Mouse (Mus musculus) kidney, embryonic 15.5 days (tissue): ENCODE results near the gene Itpkb. TPM values are rescaled to one million over a fixed set of nuclear protein-coding genes. Genes with fewer than 3 reads are reported as not detected.

Experiments
- ATAC-seq: fragments of 200-750 bp; cut with Nextera tagmentation; replicated peaks from 2 replicates; pipeline ENCODE4 v1.8.0; 2017; ENCODE audit warnings: moderate TSS enrichment; ENCODE audit not compliant: low FRiP score
- H3K27ac ChIP-seq: fragments of 300-500 bp; sonication (generic); 2 replicates; pipeline ENCODE4 v1.5.1; 2015; ENCODE audit warnings: mild to moderate bottlenecking, inconsistent platforms
- H3K27me3 ChIP-seq: fragments of 300-500 bp; sonication (generic); 2 replicates; pipeline ENCODE4 v1.6.1; 2015; ENCODE audit warnings: inconsistent platforms
- H3K36me3 ChIP-seq: fragments of 300-500 bp; sonication (generic); 2 replicates; pipeline ENCODE4 v1.6.1; 2015; ENCODE audit warnings: inconsistent platforms
- H3K4me1 ChIP-seq: fragments of 300-500 bp; sonication (generic); 2 replicates; pipeline ENCODE4 v1.6.1; 2015; ENCODE audit warnings: inconsistent platforms
- H3K4me2 ChIP-seq: fragments of 300-500 bp; sonication (generic); 2 replicates; pipeline ENCODE4 v1.6.1; 2015; ENCODE audit warnings: moderate library complexity, mild to moderate bottlenecking, inconsistent platforms
- H3K4me3 ChIP-seq: fragments of 300-500 bp; sonication (generic); replicated peaks from 2 replicates; pipeline ENCODE4 v1.5.1; 2015; ENCODE audit warnings: mild to moderate bottlenecking, inconsistent platforms
- H3K9ac ChIP-seq: fragments of 300-500 bp; sonication (generic); 2 replicates; pipeline ENCODE4 v1.6.1; 2015; ENCODE audit warnings: mild to moderate bottlenecking, inconsistent platforms
- H3K9me3 ChIP-seq: fragments of 300-500 bp; sonication (generic); replicated peaks from 2 replicates; pipeline ENCODE4 v1.6.1; 2016; ENCODE audit warnings: inconsistent platforms
- WGBS: fragments of 180-500 bp; shearing (Covaris S2); methylation state at CpG from one replicate; pipeline ENCODE4 v1.1.7; 2015; ENCODE audit warnings: mixed read lengths; 5-methylcytosine and 5-hydroxymethylcytosine counted together
- polyA plus RNA-seq: library from polyadenylated mRNA; unstranded; fragments of >200 nt; fragmentation: Nextera tagmentation; extraction: Ambion mirVana; gene quantifications from 2 replicates; pipeline ENCODE4 v1.2.1, GENCODE M21; 2015

The Itpkb gene
- polyA plus RNA-seq = 8.8 and 9.4 TPM in 2 replicates

GRCm38 (mm10) chr1:180330145-180330706 is at the start of gene Itpkb:
Gene Itpkb, plus strand, starts transcription at chr1:180330485.
- H3K9ac ChIP-seq = peak within 1 kb of the TSS; percentile 85
- ATAC-seq = peak; percentile 66
- H3K27me3 ChIP-seq = no peaks in the 10 kb centered on the region; the same call in 1 of the 2 replicates
- peaks cover 57% of the 10 kb centered on the region for H3K4me1 ChIP-seq
- peaks cover 17% of the 10 kb centered on the region; the same call in 1 of the 2 replicates for H3K36me3 ChIP-seq
- peak within 1 kb of the TSS; percentile 91 for H3K27ac ChIP-seq
- H3K4me3 ChIP-seq = peak within 1 kb of the TSS; percentile 75
- under 1% methylated on average over 19 of the region's 19 CpGs for WGBS
- peak within 1 kb of the TSS; percentile 97 for H3K4me2 ChIP-seq
- no peaks in the 10 kb centered on the region for H3K9me3 ChIP-seq

DNA sequence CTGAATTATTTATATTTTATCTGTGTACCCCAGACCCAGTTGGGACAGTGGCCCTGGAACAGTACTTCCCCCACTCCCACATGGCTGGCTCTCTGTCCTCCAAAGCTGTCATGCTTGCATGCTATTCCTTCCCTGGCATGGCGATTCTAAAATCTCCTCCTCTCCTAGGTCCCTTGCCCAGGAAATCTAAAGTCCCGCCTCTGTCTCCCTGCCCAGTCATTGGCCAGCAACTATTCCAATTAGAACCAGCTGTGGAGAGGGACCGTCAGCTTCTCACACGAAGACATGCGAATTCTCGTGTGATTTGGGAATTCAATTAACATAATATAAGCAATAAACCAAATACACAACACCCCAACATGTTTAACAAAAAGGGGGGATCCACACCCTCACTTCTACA is 47.7 kb upstream of the Itpkb start:
- Histone ChIP-seq H3K9ac (no peak overlapping the region), H3K4me2 (no peak overlapping the region), H3K27ac (no peak overlapping the region), H3K36me3 (no peaks in the 10 kb centered on the region), H3K4me3 (no peak overlapping the region), H3K4me1 (peaks cover 35% of the 10 kb centered on the region), H3K9me3 (no peaks in the 10 kb centered on the region), H3K27me3 (no peaks in the 10 kb centered on the region)
- WGBS = 69% methylated on average over 6 of the region's 6 CpGs
- no peak for ATAC-seq

DNA sequence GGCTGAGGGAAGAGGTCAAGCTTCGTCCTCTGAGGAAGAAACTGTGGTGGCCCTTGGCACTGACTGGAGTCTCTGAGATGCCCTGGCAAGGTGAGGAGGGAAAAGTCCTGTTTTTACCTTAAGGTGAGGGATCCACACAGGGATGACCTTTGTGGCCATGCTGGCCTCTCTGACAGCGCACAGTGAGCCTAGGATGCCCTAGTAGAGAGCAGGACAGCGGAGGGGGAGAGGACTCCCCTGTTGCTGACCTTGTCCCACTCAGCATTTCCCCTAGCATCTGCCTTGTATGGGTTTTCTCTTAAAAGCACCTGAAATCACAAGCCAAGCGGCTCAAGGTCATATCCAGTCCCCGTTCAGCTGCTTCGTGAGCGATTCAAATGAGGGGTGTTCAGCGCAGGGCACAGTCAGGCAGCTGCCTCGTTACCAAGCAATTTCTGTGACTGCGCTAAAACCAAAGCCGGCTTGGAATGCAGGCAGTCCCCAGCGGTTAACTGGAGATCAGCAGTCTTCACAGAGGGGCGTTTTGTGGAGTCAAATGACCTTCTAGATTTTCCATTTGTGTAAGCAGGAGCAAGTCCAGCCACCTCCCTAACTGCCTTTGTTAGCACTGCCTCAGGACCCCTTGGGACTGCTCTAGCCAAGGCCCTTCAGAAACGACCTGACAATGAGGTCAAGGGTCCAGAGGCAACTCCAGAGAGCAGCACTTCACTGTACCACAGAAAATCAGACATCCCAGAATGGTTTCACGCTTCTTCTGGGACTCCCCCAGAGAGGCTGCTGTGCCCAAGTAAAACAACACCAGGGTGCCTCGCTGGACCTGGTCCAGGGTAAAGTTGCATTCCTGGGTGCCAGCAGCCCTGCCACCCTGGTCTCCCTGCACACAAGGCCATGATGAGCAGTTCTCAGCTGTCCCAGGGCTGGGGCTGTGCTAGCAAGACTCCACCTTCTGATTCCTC is 46.2 kb upstream of the Itpkb start:
- Histone ChIP-seq H3K4me3 (no peak overlapping the region), H3K9me3 (no peaks in the 10 kb centered on the region), H3K27me3 (no peaks in the 10 kb centered on the region), H3K4me1 (peaks cover 36% of the 10 kb centered on the region), H3K27ac (peak overlapping the region; percentile 55; the same call in 1 of the 2 replicates), H3K9ac (no peak overlapping the region), H3K4me2 (no peak overlapping the region), H3K36me3 (no peaks in the 10 kb centered on the region)
- peak; percentile 58 for ATAC-seq
- WGBS = 25% methylated on average over 16 of the region's 16 CpGs

DNA sequence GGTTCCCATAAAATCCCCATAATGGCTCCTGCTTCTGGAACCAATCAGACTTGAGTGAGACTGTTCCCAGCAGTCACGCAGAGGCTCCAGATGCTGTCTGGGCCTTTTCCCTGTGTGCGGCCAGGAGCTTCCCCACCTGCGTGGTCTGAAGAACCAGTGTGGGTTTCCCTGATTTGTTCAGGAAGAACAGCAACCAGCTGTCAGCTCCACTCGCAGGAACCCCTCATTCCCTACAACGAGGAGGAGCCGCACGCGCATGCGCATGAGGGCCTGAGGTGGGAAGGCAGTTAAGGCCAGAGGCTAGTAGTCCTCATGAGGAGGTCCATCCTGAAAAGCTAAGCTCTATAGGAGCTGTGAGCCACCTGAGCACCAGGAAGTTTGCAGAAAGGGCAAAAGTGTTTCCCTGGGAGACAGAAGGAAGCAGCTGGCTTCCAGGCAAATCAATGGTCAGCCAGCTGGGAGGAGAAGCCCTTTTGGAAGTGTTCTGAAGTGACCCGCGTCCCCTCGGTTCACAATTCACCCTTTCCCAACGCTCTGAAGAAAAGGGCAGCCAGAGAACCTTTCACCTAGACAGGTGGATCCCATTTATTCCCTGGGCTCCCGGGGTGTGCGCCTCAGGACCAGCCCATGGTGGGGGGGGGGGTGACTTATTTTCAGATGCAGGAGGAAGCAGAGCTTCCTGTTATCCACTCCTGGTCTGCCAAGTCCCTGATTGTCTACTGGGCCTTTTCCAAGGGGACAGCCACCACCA is 44.0 kb upstream of the Itpkb start:
- no peak for ATAC-seq
- Histone ChIP-seq H3K36me3 (no peaks in the 10 kb centered on the region), H3K9ac (no peak overlapping the region), H3K4me2 (no peak overlapping the region), H3K9me3 (no peaks in the 10 kb centered on the region), H3K27me3 (no peaks in the 10 kb centered on the region), H3K27ac (peak overlapping the region; percentile 61), H3K4me1 (peaks cover 39% of the 10 kb centered on the region), H3K4me3 (no peak overlapping the region)
- 60% methylated on average over 15 of the region's 15 CpGs for WGBS

GRCm38 (mm10) chr1:180288227-180288626 is 42.1 kb upstream of the Itpkb start:
- Histone ChIP-seq H3K9ac (no peak overlapping the region), H3K4me3 (no peak overlapping the region), H3K4me1 (peaks cover 39% of the 10 kb centered on the region), H3K36me3 (no peaks in the 10 kb centered on the region), H3K4me2 (no peak overlapping the region), H3K9me3 (no peaks in the 10 kb centered on the region), H3K27ac (no peak overlapping the region), H3K27me3 (no peaks in the 10 kb centered on the region)
- ATAC-seq = no peak
- WGBS = 73% methylated on average over 7 of the region's 7 CpGs

DNA sequence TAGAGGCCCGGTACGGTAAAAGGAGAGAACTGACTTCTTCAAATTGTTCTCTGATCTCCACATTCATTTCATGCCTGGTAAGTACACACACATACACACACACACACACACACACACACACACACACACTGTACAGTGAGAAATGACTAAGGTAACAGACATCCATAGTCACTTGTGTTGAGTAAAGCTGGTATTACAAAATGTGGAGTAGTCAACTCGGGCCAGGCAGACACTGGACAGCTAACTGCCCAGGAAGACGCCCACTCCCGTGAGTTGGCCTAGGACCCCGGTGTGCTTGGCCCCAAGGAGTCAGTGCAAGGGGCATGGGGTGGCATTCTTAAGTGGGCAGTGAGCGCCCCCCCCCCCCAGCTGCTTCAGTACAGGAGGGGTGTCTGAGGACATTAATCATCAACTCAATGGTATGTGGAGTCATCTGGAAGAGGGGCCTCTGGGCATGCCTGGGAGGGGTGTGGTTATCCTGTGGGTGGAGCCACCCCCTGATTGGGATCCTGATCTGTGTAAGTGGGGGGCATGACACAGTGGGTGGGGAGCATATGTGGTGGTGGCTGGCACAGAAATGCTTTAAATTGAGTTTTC is 41.3 kb upstream of the Itpkb start:
- Histone ChIP-seq H3K9ac (no peak overlapping the region), H3K27ac (0 out of 2 replicates have a peak overlapping the region, but pooled peaks have one; percentile 1), H3K9me3 (no peaks in the 10 kb centered on the region), H3K4me3 (no peak overlapping the region), H3K4me2 (peak overlapping the region; percentile 17; the same call in 1 of the 2 replicates), H3K27me3 (no peaks in the 10 kb centered on the region), H3K36me3 (no peaks in the 10 kb centered on the region), H3K4me1 (peaks cover 32% of the 10 kb centered on the region)
- ATAC-seq = peak; percentile 67
- WGBS = 78% methylated on average over 7 of the region's 7 CpGs

- ATAC-seq = no peak
- H3K27ac ChIP-seq = 0 out of 2 replicates have a peak overlapping the region, but pooled peaks have one; percentile 1
- no peaks in the 10 kb centered on the region for H3K27me3 ChIP-seq
- no peaks in the 10 kb centered on the region for H3K36me3 ChIP-seq
- H3K9me3 ChIP-seq = no peaks in the 10 kb centered on the region
- 62% methylated on average over 5 of the region's 5 CpGs for WGBS
- H3K4me2 ChIP-seq = peak overlapping the region; percentile 17
- no peak overlapping the region for H3K9ac ChIP-seq
- H3K4me1 ChIP-seq = peaks cover 25% of the 10 kb centered on the region
- no peak overlapping the region for H3K4me3 ChIP-seq
Observed at GRCm38 (mm10) chr1:180289788-180290187, 40.5 kb upstream of the Itpkb start.

DNA sequence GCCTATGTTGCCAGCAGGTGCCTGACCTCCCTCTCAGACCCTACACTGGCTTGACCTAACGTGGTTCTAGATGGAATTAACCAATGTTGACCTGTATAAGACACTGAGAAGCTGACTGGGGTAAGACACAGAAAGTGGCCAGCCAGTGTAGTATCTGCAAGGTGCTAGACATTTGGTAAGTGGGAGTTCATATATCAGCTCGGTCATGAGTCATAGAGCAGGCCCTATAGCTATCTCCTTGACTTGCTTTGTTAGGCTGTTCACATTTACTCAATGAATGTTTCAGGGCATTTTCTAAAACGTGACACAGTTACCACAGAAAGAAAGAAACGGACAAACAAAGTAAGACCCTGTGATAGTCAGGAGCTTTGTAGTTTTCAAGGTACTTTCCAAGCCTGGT is 39.9 kb upstream of the Itpkb start:
- H3K4me3 ChIP-seq = no peak overlapping the region
- WGBS = 81% methylated on average over 4 of the region's 4 CpGs
- no peak overlapping the region for H3K27ac ChIP-seq
- no peaks in the 10 kb centered on the region for H3K9me3 ChIP-seq
- no peaks in the 10 kb centered on the region for H3K27me3 ChIP-seq
- H3K9ac ChIP-seq = no peak overlapping the region
- H3K36me3 ChIP-seq = no peaks in the 10 kb centered on the region
- no peak overlapping the region for H3K4me2 ChIP-seq
- peaks cover 25% of the 10 kb centered on the region for H3K4me1 ChIP-seq
- ATAC-seq = no peak

DNA sequence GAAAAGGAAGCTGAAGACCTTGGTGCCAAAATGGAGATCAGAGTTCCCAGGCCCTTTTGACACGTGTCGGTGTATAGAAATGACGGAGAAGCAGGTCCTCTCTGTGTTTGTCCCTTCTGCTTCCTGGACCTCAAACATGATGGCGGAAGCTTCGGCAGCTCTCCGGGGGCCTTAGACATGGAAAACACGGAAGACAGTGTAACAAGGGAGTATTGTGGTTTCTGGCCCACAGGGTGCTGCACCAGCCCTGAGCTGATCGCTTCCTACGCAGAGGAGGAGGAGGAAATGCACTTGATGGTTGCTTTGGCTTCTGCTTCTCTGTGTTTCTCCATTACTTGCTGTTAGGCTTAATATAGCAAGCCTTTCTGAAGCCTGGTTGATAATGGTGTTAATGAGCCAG is 34.2 kb upstream of the Itpkb start:
- H3K9ac ChIP-seq = no peak overlapping the region
- no peak overlapping the region for H3K27ac ChIP-seq
- H3K9me3 ChIP-seq = no peaks in the 10 kb centered on the region
- no peaks in the 10 kb centered on the region for H3K36me3 ChIP-seq
- 85% methylated on average over 9 of the region's 9 CpGs for WGBS
- H3K27me3 ChIP-seq = no peaks in the 10 kb centered on the region
- no peak overlapping the region for H3K4me3 ChIP-seq
- H3K4me2 ChIP-seq = no peak overlapping the region
- no peaks in the 10 kb centered on the region for H3K4me1 ChIP-seq
- no peak for ATAC-seq

GRCm38 (mm10) chr1:180299697-180300096 is 30.6 kb upstream of the Itpkb start:
- WGBS = 96% methylated on average over 4 of the region's 4 CpGs
- H3K4me2 ChIP-seq = no peak overlapping the region
- H3K9me3 ChIP-seq = no peaks in the 10 kb centered on the region
- no peak overlapping the region for H3K9ac ChIP-seq
- no peak for ATAC-seq
- H3K4me1 ChIP-seq = 0 out of 2 replicates have a peak, but pooled peaks cover 3% of the 10 kb centered on the region
- H3K36me3 ChIP-seq = no peaks in the 10 kb centered on the region
- H3K27ac ChIP-seq = no peak overlapping the region
- no peaks in the 10 kb centered on the region for H3K27me3 ChIP-seq
- H3K4me3 ChIP-seq = no peak overlapping the region

DNA sequence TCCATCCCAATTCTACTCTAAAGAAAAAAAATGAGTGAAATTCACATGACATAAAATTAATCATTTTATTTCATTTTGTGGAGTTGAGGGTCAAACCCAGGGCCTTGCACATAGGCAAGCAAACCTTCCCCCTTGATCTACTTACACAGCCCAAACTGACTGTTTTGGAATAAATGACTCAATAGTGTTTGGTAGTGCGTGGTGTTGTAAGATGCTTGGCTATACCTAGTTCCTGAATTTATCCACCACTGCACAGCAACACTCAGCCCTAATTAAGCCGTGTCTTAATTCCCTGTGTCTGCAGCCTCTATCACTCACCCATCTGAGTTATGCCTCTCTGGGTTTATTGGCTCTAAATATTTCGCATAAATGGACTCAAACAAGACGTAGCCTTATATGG is 30.0 kb upstream of the Itpkb start:
- Histone ChIP-seq H3K27ac (no peak overlapping the region), H3K36me3 (no peaks in the 10 kb centered on the region), H3K4me2 (no peak overlapping the region), H3K27me3 (no peaks in the 10 kb centered on the region), H3K4me1 (0 out of 2 replicates have a peak, but pooled peaks cover 3% of the 10 kb centered on the region), H3K9me3 (no peaks in the 10 kb centered on the region), H3K4me3 (no peak overlapping the region), H3K9ac (no peak overlapping the region)
- 83% methylated on average over 4 of the region's 4 CpGs for WGBS
- no peak for ATAC-seq
